Mouse (Mus musculus) gastrocnemius, adult 2 months (tissue): ENCODE measurements around the gene Gnas. TPM values are rescaled to one million over a fixed set of nuclear protein-coding genes. Genes with fewer than 3 reads are reported as not detected.

Source experiments
- DNase-seq: peaks from one replicate; pipeline ENCODE4 v3.0.0; 2022
- H3K27ac ChIP-seq: fragments of 200-600 bp; 2 replicates; pipeline ENCODE4 v1.8.1; 2022; ENCODE audit warnings: mild to moderate bottlenecking
- H3K4me3 ChIP-seq: fragments of 200-600 bp; 2 replicates; pipeline ENCODE4 v1.8.1; 2022; ENCODE audit warnings: mild to moderate bottlenecking, moderate library complexity
- CTCF ChIP-seq: fragments of 200-600 bp; IDR thresholded peaks from 2 replicates; pipeline ENCODE4 v1.8.1; 2022; ENCODE audit warnings: antibody characterized with exemption, mild to moderate bottlenecking, moderate library complexity
- intact Hi-C: fragments of 180-260 bp; cut with DNase I; formaldehyde crosslinking; loops from one replicate; pipeline ENCODE4 v1.15.1; 2025
- total RNA-seq, 2 experiments: library from RNA; stranded (reverse); gene quantifications; 2 replicates each; pipeline ENCODE4 v1.2.3; 2021

The Gnas gene
- total RNA-seq, 2 experiments from 2014 or later = 1,330 to 1,331 TPM

GRCm38 (mm10) chr2:174297086-174297571, 13.0 kb downstream of the Gnas start:
- no peak for DNase-seq
- intact Hi-C loops = loop anchor here (5.0 to 10.0 kb wide), 2 partner anchors 222 to 705 kb away; partner anchors contain the start of gene Stx16
- Histone ChIP-seq H3K27ac (no peak overlapping the region), H3K4me3 (peak overlapping the region; percentile 59)
- TF ChIP-seq CTCF = peak; percentile 53

GRCm38 (mm10) chr2:174297851-174298250, 13.7 kb downstream of the Gnas start:
- no peak overlapping the region for H3K27ac ChIP-seq
- DNase-seq = no peak
- TF ChIP-seq CTCF = no peak
- no peak overlapping the region; the same call in 1 of the 2 replicates for H3K4me3 ChIP-seq
- intact Hi-C loops = loop anchor here (5.0 to 10.0 kb wide), 2 partner anchors 223 to 706 kb away; partner anchors contain the start of gene Stx16

GRCm38 (mm10) chr2:174298471-174298870, 14.4 kb downstream of the Gnas start:
- intact Hi-C loops = loop anchor here (5.0 to 10.0 kb wide), 2 partner anchors 224 to 706 kb away; partner anchors contain the start of gene Stx16
- Histone ChIP-seq H3K4me3 (peak overlapping the region; percentile 63), H3K27ac (no peak overlapping the region)
- TF ChIP-seq CTCF = no peak
- no peak for DNase-seq

DNA sequence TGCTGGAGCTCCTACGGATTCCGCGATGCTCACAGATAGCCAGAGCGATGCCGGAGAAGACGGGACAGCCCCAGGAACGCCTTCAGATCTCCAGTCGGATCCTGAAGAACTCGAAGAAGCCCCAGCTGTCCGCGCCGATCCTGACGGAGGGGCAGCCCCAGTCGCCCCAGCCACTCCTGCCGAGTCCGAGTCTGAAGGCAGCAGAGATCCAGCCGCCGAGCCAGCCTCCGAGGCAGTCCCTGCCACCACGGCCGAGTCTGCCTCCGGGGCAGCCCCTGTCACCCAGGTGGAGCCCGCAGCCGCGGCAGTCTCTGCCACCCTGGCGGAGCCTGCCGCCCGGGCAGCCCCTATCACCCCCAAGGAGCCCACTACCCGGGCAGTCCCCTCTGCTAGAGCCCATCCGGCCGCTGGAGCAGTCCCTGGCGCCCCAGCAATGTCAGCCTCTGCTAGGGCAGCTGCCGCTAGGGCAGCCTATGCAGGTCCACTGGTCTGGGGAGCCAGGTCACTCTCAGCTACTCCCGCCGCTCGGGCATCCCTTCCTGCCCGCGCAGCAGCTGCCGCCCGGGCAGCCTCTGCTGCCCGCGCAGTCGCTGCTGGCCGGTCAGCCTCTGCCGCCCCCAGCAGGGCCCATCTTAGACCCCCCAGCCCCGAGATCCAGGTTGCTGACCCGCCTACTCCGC, 15.1 kb downstream of the Gnas start:
- no peak for DNase-seq
- Histone ChIP-seq H3K27ac (no peak overlapping the region), H3K4me3 (peak overlapping the region; percentile 63)
- TF ChIP-seq CTCF = no peak
- intact Hi-C loops = loop anchor here (5.0 to 10.0 kb wide), 2 partner anchors 224 to 707 kb away; partner anchors contain the start of gene Stx16

DNA sequence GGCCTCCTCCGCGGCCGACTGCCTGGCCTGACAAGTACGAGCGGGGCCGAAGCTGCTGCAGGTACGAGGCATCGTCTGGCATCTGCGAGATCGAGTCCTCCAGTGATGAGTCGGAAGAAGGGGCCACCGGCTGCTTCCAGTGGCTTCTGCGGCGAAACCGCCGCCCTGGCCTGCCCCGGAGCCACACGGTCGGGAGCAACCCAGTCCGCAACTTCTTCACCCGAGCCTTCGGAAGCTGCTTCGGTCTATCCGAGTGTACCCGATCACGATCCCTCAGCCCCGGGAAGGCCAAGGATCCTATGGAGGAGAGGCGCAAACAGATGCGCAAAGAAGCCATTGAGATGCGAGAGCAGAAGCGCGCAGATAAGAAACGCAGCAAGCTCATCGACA, 15.6 kb downstream of the Gnas start:
- DNase-seq = no peak
- no peak for TF ChIP-seq CTCF
- intact Hi-C loops = loop anchor here (5.0 to 10.0 kb wide), 2 partner anchors 225 to 707 kb away; partner anchors contain the start of gene Stx16
- no peak overlapping the region for H3K27ac ChIP-seq
- peak overlapping the region; percentile 63 for H3K4me3 ChIP-seq

- peak overlapping the region; percentile 63 for H3K4me3 ChIP-seq
- intact Hi-C loops = no loop called here
These were observed 16.1 kb downstream of the Gnas start for GRCm38 (mm10) chr2:174300186-174300585.

GRCm38 (mm10) chr2:174300666-174301065, 16.5 kb downstream of the Gnas start:
- no peak for TF ChIP-seq CTCF
- intact Hi-C loops = no loop called here
- no peak overlapping the region for H3K27ac ChIP-seq
- H3K4me3 ChIP-seq = peak overlapping the region; percentile 63
- DNase-seq = no peak

More at GRCm38 (mm10) chr2:174300186-174300585, 16.1 kb downstream of the Gnas start:
- no peak for TF ChIP-seq CTCF
- H3K27ac ChIP-seq = no peak overlapping the region
- DNase-seq = no peak

DNA sequence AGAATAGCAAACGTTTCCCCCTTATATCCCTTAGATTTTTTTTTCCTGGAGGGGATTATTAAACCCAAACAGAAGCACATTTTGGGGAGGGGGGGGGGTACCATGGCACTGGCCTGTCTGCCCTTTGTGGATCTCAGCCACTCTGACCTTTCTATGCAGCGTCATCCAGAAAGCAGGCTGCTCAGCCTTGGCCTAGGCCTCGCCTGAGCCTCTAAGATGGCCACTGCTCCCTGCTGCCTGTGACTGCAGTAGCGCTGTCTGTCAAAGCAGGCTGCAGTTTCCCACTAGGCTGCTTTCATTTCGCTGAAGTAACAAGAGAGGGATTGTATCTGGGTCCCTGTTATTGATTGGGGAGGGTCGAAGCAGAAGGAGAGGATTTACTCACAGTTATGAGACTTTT, 18.4 kb downstream of the Gnas start:
- no peak for DNase-seq
- no peak overlapping the region for H3K4me3 ChIP-seq
- intact Hi-C loops = no loop called here
- no peak overlapping the region for H3K27ac ChIP-seq
- no peak for TF ChIP-seq CTCF

DNA sequence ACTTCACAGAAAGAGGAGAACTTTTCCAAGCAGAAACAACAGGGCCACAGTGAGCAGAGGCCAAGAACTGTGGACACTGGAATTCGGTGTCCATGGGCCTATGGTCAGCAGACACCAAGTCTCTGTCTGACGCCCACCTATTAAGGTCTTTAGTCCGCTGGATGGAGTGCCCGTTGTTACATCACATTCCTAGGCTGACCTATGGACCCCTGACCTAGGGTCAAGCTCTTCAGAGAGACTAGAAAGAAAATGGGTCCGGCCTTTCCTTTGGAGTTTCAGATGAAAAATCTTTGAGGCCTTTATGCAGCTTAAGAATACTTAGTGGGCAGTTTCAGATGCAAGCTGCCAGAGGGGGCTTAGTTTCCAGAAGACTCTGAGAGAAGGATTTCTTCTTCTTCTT, 21.5 kb downstream of the Gnas start:
- TF ChIP-seq CTCF = no peak
- DNase-seq = no peak
- no peak overlapping the region for H3K27ac ChIP-seq
- no peak overlapping the region for H3K4me3 ChIP-seq
- intact Hi-C loops = no loop called here

GRCm38 (mm10) chr2:174307903-174308302, 23.8 kb downstream of the Gnas start:
- intact Hi-C loops = no loop called here
- TF ChIP-seq CTCF = peak; percentile 25; the same call in 1 of the 2 replicates
- H3K4me3 ChIP-seq = no peak overlapping the region
- no peak for DNase-seq
- no peak overlapping the region for H3K27ac ChIP-seq

GRCm38 (mm10) chr2:174310913-174311514, 26.9 kb downstream of the Gnas start:
- DNase-seq = peak; percentile 64
- intact Hi-C loops = loop anchor here (1.0 to 5.0 kb wide), 5 partner anchors 236 to 590 kb away; no protein-coding TSS in a partner anchor
- TF ChIP-seq CTCF = peak; percentile 84

GRCm38 (mm10) chr2:174311613-174312012, 27.5 kb downstream of the Gnas start:
- Histone ChIP-seq H3K27ac (no peak overlapping the region), H3K4me3 (no peak overlapping the region)
- no peak for TF ChIP-seq CTCF
- intact Hi-C loops = loop anchor here (1.0 to 5.0 kb wide), 6 partner anchors 236 to 589 kb away; no protein-coding TSS in a partner anchor
- DNase-seq = no peak

More at GRCm38 (mm10) chr2:174310913-174311514, 26.9 kb downstream of the Gnas start:
- H3K27ac ChIP-seq = no peak overlapping the region
- no peak overlapping the region for H3K4me3 ChIP-seq
